Mouse (Mus musculus) myocyte (in vitro differentiated cells): ENCODE data around the gene Gga1. TPM values are rescaled to one million over a fixed set of nuclear protein-coding genes. Genes with fewer than 3 reads are reported as not detected.

Experiments
- H3K27me3 ChIP-seq: one replicate; pipeline ENCODE4 v1.6.1; 2011; ENCODE audit not compliant: control insufficient read depth, insufficient read depth, insufficient read length
- H3K36me3 ChIP-seq: one replicate; pipeline ENCODE4 v1.6.1; 2011; ENCODE audit not compliant: control insufficient read depth, insufficient read depth
- H3K4me2 ChIP-seq: one replicate; pipeline ENCODE4 v1.6.1; 2011; ENCODE audit warnings: low read depth, control low read depth
- H3K4me3 ChIP-seq: one replicate; pipeline ENCODE4 v1.5.1; 2011; ENCODE audit warnings: mild to moderate bottlenecking, control low read depth, moderate library complexity
- H3K79me2 ChIP-seq: one replicate; pipeline ENCODE4 v1.6.1; 2011; ENCODE audit not compliant: control insufficient read depth, insufficient read depth
- H3ac ChIP-seq: one replicate; pipeline ENCODE4 v1.6.1; 2011; ENCODE audit not compliant: control insufficient read depth, insufficient read length
- CEBPB ChIP-seq: IDR thresholded peaks from 2 replicates; pipeline ENCODE4 v1.6.1; 2011; ENCODE audit warnings: mild to moderate bottlenecking, moderate library complexity; ENCODE audit not compliant: poor library complexity, insufficient read depth, severe bottlenecking
- MAX ChIP-seq: IDR thresholded peaks from one replicate; pipeline ENCODE4 v1.6.1; 2011; ENCODE audit warnings: low read depth, mild to moderate bottlenecking, control low read depth
- POLR2A ChIP-seq: IDR thresholded peaks from one replicate; pipeline ENCODE4 v1.6.1; 2011; ENCODE audit warnings: low read depth, mild to moderate bottlenecking, control low read depth, moderate library complexity; ENCODE audit not compliant: insufficient read length
- POLR2AphosphoS2 ChIP-seq: IDR thresholded peaks from one replicate; pipeline ENCODE4 v1.6.1; 2011; ENCODE audit warnings: low read depth, control low read depth; ENCODE audit not compliant: insufficient read length
- SRF ChIP-seq: IDR thresholded peaks from one replicate; pipeline ENCODE4 v1.6.1; 2011; ENCODE audit warnings: low read depth; ENCODE audit not compliant: control insufficient read depth, insufficient read length
- polyA plus RNA-seq: library from polyadenylated mRNA; unstranded; fragments of >200 nt; fragmentation: generic; extraction: Trizol; gene quantifications from one replicate; pipeline ENCODE4 v1.2.1, GENCODE M21; 2012; ENCODE audit warnings: missing spikeins

The Gga1 gene
- polyA plus RNA-seq, 1 experiment, result 89.3 TPM

DNA sequence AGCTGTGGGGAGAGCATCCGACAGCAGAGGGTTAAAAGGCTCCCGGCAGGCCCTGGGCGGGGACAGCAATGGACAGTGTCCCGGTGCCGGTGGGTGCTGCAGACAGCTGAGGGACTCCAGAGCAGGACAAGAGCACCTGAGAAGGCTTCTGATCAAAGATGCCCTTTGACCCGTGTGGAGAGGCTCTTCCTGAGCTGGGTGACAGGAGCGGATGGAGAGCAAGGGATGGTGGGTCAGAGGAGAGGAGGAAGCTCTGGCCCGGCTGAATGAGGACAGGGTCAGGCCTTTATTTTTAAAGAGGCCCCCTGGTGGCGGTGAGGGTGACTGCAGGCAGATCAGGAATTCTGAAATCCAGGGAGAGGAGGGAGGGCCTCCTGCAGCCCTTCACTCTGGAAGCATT, 65.7 kb downstream of the Gga1 start:
- no peaks in the 10 kb centered on the region for H3K27me3 ChIP-seq
- TF ChIP-seq POLR2AphosphoS2, result peak; percentile 41
- no peak for TF ChIP-seq POLR2A
- no peak for TF ChIP-seq CEBPB
- TF ChIP-seq MAX, result no peak
- no peak for TF ChIP-seq SRF
- H3K36me3 ChIP-seq, result peaks cover 19% of the 10 kb centered on the region
- no peak overlapping the region for H3K4me3 ChIP-seq
- H3ac ChIP-seq, result no peak overlapping the region
- no peak overlapping the region for H3K4me2 ChIP-seq
- H3K79me2 ChIP-seq, result no peaks in the 10 kb centered on the region

Other genes with a start within 250 kb of the Gga1 start
- 0.07 TPM for gene Elfn2, start 158.4 kb upstream of the Gga1 start, polyA plus RNA-seq
- gene Mfng, start 103.7 kb upstream of the Gga1 start, polyA plus RNA-seq, result 0.06 TPM
- 1.4 TPM for gene Card10, start 74.1 kb upstream of the Gga1 start, polyA plus RNA-seq
- gene Cdc42ep1, start 34.6 kb upstream of the Gga1 start, polyA plus RNA-seq, result 76.0 TPM
- gene Lgals2, start 21.7 kb upstream of the Gga1 start, polyA plus RNA-seq, result 2.2 TPM
- 0.04 TPM for gene Gm49510, start 22.5 kb downstream of the Gga1 start, polyA plus RNA-seq
- gene Sh3bp1, start 22.6 kb downstream of the Gga1 start, polyA plus RNA-seq, result 11.1 TPM
- gene Pdxp, start 36.7 kb downstream of the Gga1 start, polyA plus RNA-seq, result 33.1 TPM
- 13,722 TPM for gene Lgals1, start 49.5 kb downstream of the Gga1 start, polyA plus RNA-seq
- gene Nol12, start 57.7 kb downstream of the Gga1 start, polyA plus RNA-seq, result 101 TPM
- gene Triobp, start 70.5 kb downstream of the Gga1 start, polyA plus RNA-seq, result 19.9 TPM
- 423 TPM for gene H1f0, start 151.3 kb downstream of the Gga1 start, polyA plus RNA-seq
- 0.44 TPM for gene Galr3, start 164.7 kb downstream of the Gga1 start, polyA plus RNA-seq
- 36.1 TPM for gene Ankrd54, start 185.7 kb downstream of the Gga1 start, polyA plus RNA-seq
- 315 TPM for gene Eif3l, start 198.0 kb downstream of the Gga1 start, polyA plus RNA-seq
- 18.0 TPM for gene Micall1, start 231.7 kb downstream of the Gga1 start, polyA plus RNA-seq